Comparison of ENCODE assay signal across 8 mouse cellular contexts in genomic region chr9:121950418-121951113, GRCm38 (mm10). TPM values are rescaled to one million over a fixed set of nuclear protein-coding genes. Genes with fewer than 3 reads are reported as not detected.
DNase-seq lines count a peak whose midpoint lies in the region; ATAC-seq and TF ChIP-seq lines count a peak whose summit lies in the region.

Gene Fam198a, plus strand, starts transcription at chr9:121950988.

- WGBS in forebrain, embryonic 10.5 days: 17% methylated on average over 14 of the region's 14 CpGs
- WGBS in heart, postnatal 0 days: 4% methylated on average over 14 of the region's 14 CpGs
- WGBS in stomach, embryonic 16.5 days: 1% methylated on average over 14 of the region's 14 CpGs

- H3K4me2 ChIP-seq in heart, postnatal 0 days (ENCODE audit: low read depth, low read length): peak within 1 kb of the TSS; percentile 66
- H3K4me2 ChIP-seq in stomach, embryonic 16.5 days (ENCODE audit: low read depth, low read length): peak within 1 kb of the TSS; percentile 63

- no peak for TF ChIP-seq EP300 in heart, postnatal 0 days (IDR thresholded peaks at IDR 0.05; ENCODE audit: low read depth)

- H3K27ac ChIP-seq in ES-E14 (ENCODE audit: insufficient read depth, low read depth, low read length, poor library complexity, severe bottlenecking): no peak within 1 kb of the TSS
- H3K27ac ChIP-seq in forebrain, embryonic 10.5 days: peak within 1 kb of the TSS; percentile 74
- peak within 1 kb of the TSS; percentile 46 for H3K27ac ChIP-seq in heart, postnatal 0 days (ENCODE audit: low read depth)
- H3K27ac ChIP-seq in stomach, embryonic 16.5 days (ENCODE audit: low read length): peak within 1 kb of the TSS; percentile 85

- H3K4me1 ChIP-seq in ES-E14 (ENCODE audit: control insufficient read depth in 2 of 2, insufficient read depth in 2 of 2, low read length in 2 of 2, poor library complexity in 1 of 2): 0 out of 4 replicates have a peak, but pooled peaks cover 0 to 1% of the 10 kb centered on the region in 2 experiments
- peaks cover 14% of the 10 kb centered on the region for H3K4me1 ChIP-seq in forebrain, embryonic 10.5 days
- H3K4me1 ChIP-seq in heart, postnatal 0 days (ENCODE audit: control insufficient read depth, insufficient read depth): peaks cover 10% of the 10 kb centered on the region
- H3K4me1 ChIP-seq in stomach, embryonic 16.5 days (ENCODE audit: control insufficient read depth, insufficient read depth, low read length): peaks cover 23% of the 10 kb centered on the region

- H3K9me3 ChIP-seq in ES-E14 (ENCODE audit: control insufficient read depth, insufficient read depth, low read depth, low read length): no peaks in the 10 kb centered on the region
- H3K9me3 ChIP-seq in forebrain, embryonic 10.5 days: no peaks in the 10 kb centered on the region
- no peaks in the 10 kb centered on the region for H3K9me3 ChIP-seq in heart, postnatal 0 days (replicated peaks; ENCODE audit: control insufficient read depth, low read length)
- no peaks in the 10 kb centered on the region for H3K9me3 ChIP-seq in stomach, embryonic 16.5 days (replicated peaks; ENCODE audit: control insufficient read depth, low read length)

- H3K36me3 ChIP-seq in ES-E14 (ENCODE audit: control insufficient read depth, insufficient read depth, low read length, poor library complexity, severe bottlenecking): no peaks in the 10 kb centered on the region
- no peaks in the 10 kb centered on the region for H3K36me3 ChIP-seq in forebrain, embryonic 10.5 days (replicated peaks)
- no peaks in the 10 kb centered on the region for H3K36me3 ChIP-seq in heart, postnatal 0 days (replicated peaks; ENCODE audit: control insufficient read depth, insufficient read depth, low read length)
- no peaks in the 10 kb centered on the region for H3K36me3 ChIP-seq in stomach, embryonic 16.5 days (ENCODE audit: control insufficient read depth, insufficient read depth, low read length)

- DNase-seq in ES-E14 (ENCODE audit: low read depth, low spot score): no peak
- DNase-seq in adrenal gland, postnatal 25 days: peak; percentile 94
- DNase-seq in forebrain, embryonic 10.5 days (ENCODE audit: extremely low spot score, low spot score): peak; percentile 31
- DNase-seq in heart, postnatal 0 days (ENCODE audit: low spot score): peak; percentile 72
- peak; percentile 88 for DNase-seq in kidney, postnatal 14 days
- peak; percentile 74 for DNase-seq in lung, postnatal 36 days
- no peak for DNase-seq in c-Kit-positive CD71-positive TER-119-positive erythroid progenitor cells, embryonic 14.5 days (ENCODE audit: low spot score)

- peak within 1 kb of the TSS; percentile 42; the same call in 1 of the 2 replicates for H3K9ac ChIP-seq in ES-E14 (ENCODE audit: insufficient read depth, low read depth, low read length, poor library complexity, severe bottlenecking)
- H3K9ac ChIP-seq in heart, postnatal 0 days (replicated peaks; ENCODE audit: low read depth, low read length): peak within 1 kb of the TSS; percentile 38; the same call in 1 of the 2 replicates
- H3K9ac ChIP-seq in stomach, embryonic 16.5 days (ENCODE audit: low read length): peak within 1 kb of the TSS; percentile 71

- H3K27me3 ChIP-seq in forebrain, embryonic 10.5 days (ENCODE audit: poor library complexity, severe bottlenecking): no peaks in the 10 kb centered on the region
- no peaks in the 10 kb centered on the region for H3K27me3 ChIP-seq in heart, postnatal 0 days (ENCODE audit: control insufficient read depth, insufficient read depth, low read length)
- H3K27me3 ChIP-seq in stomach, embryonic 16.5 days (ENCODE audit: control insufficient read depth, insufficient read depth, low read length): no peaks in the 10 kb centered on the region

- no peak for TF ChIP-seq CTCF in heart, postnatal 0 days (IDR thresholded peaks at IDR 0.05; ENCODE audit: low read depth)

- in situ Hi-C loops in ES-E14 (cut with MboI; ENCODE audit: low sequenced_read_pairs in 2 of 2, unreplicated experiment in 2 of 2): no loop called here

- H3K4me3 ChIP-seq in ES-E14 (ENCODE audit: insufficient read depth in 1 of 2, low read depth in 1 of 2, low read length in 2 of 2, poor library complexity in 1 of 2, severe bottlenecking in 1 of 2): peak within 1 kb of the TSS; percentile 44 to 48
- peak within 1 kb of the TSS; percentile 31 for H3K4me3 ChIP-seq in forebrain, embryonic 10.5 days
- peak within 1 kb of the TSS; percentile 32 for H3K4me3 ChIP-seq in heart, postnatal 0 days (ENCODE audit: low read depth, low read length)
- H3K4me3 ChIP-seq in stomach, embryonic 16.5 days (replicated peaks; ENCODE audit: low read length): peak within 1 kb of the TSS; percentile 49

- ATAC-seq in heart, postnatal 0 days (ENCODE audit: insufficient read depth, low read depth): peak; percentile 80
- ATAC-seq in stomach, embryonic 16.5 days (ENCODE audit: insufficient read depth, low FRiP score): peak; percentile 96

TF ChIP-seq in ES-E14, 5 proteins besides CTCF, POLR2A, EP300 and RAD21:
- no peak for TF ChIP-seq ZC3H11A (IDR thresholded peaks at IDR 0.05; ENCODE audit: borderline replicate concordance, low read depth, low read length)
- TF ChIP-seq MAFK (IDR thresholded peaks at IDR 0.05; ENCODE audit: insufficient read depth, low read depth, low read length): no peak
- TF ChIP-seq HCFC1 (IDR thresholded peaks at IDR 0.05; ENCODE audit: borderline replicate concordance, insufficient read depth, low read length): no peak
- TF ChIP-seq ZNF384 (IDR thresholded peaks at IDR 0.05; ENCODE audit: low read depth, low read length): no peak
- no peak for TF ChIP-seq CHD2 (IDR thresholded peaks at IDR 0.05; ENCODE audit: low read depth, low read length)

RNA-seq across cellular contexts. Expression of gene Fam198a, which starts in this region (rescaled TPM):
- total RNA-seq in ES-E14 (2012; rRNA removed): 0.32 and 0.36 TPM in 2 replicates
- 2.0 and 2.9 TPM in 2 replicates for total RNA-seq in adrenal gland, postnatal 25 days (2021)
- polyA plus RNA-seq in forebrain, embryonic 10.5 days (2016; fragmentation: Nextera tagmentation; extraction: Ambion mirVana): 0.41 and 0.58 TPM in 2 replicates
- total RNA-seq in heart, postnatal 0 days (2014; rRNA removed; ENCODE audit: low replicate concordance): 1.1 and 3.1 TPM in 2 replicates
- 0.78 and 0.85 TPM in 2 replicates for polyA plus RNA-seq in heart, postnatal 0 days (2015; fragmentation: Nextera tagmentation; extraction: Ambion mirVana)
- polyA plus RNA-seq in stomach, embryonic 16.5 days (2015; fragmentation: Nextera tagmentation; extraction: Ambion mirVana): 5.8 and 6.7 TPM in 2 replicates

Comparison
In these comparisons a context has a peak if more than half of its experiments do, and no peak if none do; other contexts are left out.
1. Peak in DNase-seq, H3K4me3 ChIP-seq and H3K27ac ChIP-seq in forebrain, embryonic 10.5 days; RNA of the gene not detected or under 1 TPM.
2. DNase-seq: peak in adrenal gland, postnatal 25 days (single experiment), heart, postnatal 0 days (single experiment), kidney, postnatal 14 days (single experiment) and lung, postnatal 36 days (single experiment); none in ES-E14 (single experiment) and c-Kit-positive CD71-positive TER-119-positive erythroid progenitor cells, embryonic 14.5 days (single experiment).
3. Peak in every context shown above with its lines, with median percentiles within 50 percentile points of each other: H3K4me3 ChIP-seq and H3K9ac ChIP-seq.